Mouse (Mus musculus) heart, adult 9 months (tissue): ENCODE results near the gene Cox8c.

ENCODE experiments used
- DNase-seq, 2 experiments: peaks; one replicate each; pipeline ENCODE4 v3.0.0; 2022; ENCODE audit warnings: low spot score in 2 of 2

The Cox8c gene

GRCm38 (mm10) chr12:102899091-102899490 is at the start of gene Cox8c:
TSS of gene Cox8c (plus strand) at chr12:102899316.
- DNase-seq: no peak

DNA sequence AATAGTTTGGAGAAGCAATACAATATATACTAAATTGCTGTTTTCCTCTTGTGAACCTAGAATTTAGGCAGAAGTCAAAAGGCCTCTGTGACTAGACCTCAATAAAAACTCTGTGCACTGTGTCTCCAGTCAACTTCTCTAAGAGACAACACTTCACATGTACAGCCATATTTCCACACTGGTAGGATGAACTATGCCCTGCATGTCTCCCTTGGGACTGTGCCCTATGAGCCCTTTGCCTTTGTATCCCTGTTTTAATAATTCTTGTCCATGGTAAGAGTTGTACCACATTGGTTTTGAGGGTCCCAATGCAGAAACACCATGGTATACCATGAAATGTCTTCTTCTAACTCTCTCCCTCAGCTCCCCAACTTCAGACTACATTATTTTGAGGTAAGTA is 38.3 kb upstream of the Cox8c start:
- DNase-seq: no peak

DNA sequence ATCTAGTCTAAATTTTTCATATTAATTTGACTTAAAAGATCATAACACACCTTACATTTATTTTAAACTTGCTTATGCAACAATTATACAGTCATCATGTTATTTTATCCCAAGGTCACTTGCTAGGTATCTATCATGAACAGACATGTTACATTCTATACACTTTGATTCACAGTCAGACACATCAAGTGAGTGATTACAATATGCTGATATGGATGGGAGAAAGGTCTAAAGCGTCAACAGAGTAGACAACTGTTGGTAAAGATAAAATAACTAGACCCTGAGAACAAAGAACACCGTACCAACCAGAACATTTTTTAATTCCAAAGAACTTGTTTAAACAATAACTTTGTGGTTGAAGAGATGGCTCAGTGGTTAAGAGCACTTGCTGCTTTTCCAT is 29.3 kb upstream of the Cox8c start:
- no peak for DNase-seq

DNA sequence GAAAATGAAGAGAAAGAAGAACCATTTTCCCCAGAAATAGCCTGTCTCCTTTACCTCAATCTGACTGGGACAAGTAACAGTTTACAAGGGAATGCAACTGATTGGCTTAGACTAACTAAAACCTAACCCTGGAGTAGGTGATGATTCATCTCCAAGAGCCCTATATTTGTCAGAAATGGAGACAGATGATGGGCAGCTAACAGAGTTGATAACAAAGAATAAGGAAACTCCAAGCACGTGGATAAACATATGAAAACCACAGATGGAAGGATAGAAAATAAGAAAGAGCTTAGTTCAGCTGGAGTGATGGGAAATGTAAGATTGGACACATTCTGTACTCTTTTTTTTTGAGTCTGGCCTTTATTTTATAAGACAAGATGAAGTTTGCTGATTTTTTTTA is 28.6 kb upstream of the Cox8c start:
- DNase-seq: no peak

DNA sequence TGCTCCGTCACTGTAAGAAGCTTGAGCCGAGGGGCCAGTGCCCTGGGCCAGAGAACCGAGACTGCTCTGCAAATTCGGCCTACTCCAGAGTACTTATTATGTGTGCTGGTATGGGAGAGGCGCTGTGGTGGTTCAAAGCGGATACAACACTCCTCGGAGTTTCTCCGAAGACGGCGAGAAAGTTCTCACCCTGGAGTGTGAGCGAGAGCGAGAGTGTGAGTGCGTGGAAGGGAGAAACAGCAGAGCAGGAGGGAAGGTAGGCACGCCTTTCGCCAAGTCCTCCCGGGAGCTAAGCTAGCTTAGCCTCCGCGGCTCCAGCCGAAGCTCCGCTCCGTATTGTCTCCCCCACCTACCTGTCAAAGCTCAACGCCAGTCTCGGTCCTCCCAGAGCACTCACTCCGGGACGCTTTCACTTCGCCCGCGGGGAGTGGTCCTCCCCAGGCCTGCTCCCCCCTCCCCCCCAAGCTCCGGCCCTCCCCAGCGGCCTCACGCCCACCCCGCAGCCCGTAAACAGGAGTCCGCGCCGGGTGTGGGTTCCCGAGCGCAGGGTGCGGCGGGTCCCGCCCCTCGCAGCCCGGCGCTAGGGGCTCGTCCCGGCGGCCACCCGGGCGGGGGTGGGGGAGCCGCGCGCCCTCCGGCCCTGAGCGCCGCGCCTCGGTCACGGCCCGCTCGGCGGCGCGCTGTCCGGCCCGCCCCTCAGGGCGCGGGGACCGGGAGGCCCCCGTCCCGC is 21.6 kb upstream of the Cox8c start:
- DNase-seq: peak; percentile 19 to 31

DNA sequence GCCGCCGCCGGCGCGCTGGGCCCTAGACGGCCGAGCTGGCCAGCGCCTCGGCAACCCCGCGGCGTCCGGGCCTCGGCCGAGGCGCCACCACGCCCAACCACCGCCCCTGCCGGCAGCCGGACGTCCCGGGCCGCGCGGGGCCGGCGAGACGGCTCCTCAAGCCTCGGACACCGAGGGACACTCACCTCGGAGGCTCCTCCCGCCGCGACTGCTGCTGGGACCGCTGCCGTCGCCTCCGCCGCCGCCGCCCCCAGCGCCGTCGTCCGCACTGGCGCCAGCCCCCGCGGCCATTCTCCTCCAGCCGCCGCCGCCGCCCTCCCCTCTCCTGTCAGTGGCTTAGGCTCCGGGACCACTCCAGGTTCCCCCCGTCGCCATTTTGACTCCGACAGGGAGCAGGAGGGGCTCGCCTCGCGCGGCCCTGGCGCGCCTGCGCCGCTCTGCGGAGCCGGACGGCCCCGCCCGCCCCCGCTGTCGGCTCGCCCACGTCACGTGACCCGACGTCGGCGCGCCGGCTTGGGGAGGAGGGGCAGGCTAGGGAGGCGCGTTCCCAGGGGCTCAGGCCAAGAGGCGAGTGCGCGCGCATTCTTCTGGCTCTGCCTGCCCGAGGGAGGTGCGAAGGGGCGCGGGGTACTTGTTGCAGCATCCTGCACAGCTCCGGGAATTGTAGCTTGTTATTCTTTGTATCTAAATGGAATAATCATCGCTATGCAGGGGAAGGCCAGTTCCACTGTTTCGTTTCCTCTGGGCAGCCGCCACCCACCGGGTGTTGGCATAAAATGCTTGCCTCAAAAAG is 20.9 kb upstream of the Cox8c start, which contains the start of gene Btbd7:
Gene Btbd7 (minus strand): TSS at position 441 of the 793 bp plus-strand sequence.
- peak; percentile 96 to 97 for DNase-seq

DNA sequence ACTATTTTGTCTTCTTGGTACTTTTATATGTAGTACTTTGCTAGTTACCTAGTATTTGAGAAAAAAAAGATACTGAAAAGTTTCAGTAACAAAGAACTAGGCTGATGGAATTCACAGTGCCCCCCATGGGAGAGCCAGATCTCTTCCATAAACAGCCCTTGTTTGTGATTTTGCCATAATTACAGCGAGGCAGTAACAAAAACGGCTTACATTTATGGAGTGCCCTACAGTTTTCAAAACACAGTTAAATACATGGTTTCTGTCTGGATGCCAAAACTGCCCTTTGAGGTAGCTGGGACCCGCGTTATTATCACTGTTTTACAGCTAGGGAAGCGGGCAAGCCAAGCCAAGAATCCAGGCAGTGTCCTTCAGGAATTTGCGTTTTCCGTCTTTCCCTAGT is 20.2 kb upstream of the Cox8c start:
- DNase-seq: no peak

DNA sequence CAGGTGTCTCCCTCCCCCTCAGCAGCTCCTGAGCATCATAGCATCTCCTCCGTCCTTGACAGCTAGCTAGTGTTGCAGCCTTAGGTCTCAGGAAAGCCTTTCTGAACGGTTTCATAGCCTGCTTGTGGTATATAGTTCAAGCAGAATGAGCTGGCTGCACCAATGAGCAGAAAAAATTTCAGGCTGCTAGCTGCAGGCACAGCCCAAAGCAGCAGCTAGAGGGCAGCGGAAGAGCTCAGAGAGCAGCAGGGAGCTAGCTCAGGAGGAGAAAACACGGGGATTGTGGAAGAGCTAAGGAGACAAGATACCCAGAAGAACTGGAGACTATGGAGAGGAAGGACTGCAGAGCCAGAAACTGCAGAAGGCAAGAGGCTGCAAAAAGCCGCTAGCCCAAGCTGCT is 13.4 kb upstream of the Cox8c start:
- DNase-seq: no peak

DNA sequence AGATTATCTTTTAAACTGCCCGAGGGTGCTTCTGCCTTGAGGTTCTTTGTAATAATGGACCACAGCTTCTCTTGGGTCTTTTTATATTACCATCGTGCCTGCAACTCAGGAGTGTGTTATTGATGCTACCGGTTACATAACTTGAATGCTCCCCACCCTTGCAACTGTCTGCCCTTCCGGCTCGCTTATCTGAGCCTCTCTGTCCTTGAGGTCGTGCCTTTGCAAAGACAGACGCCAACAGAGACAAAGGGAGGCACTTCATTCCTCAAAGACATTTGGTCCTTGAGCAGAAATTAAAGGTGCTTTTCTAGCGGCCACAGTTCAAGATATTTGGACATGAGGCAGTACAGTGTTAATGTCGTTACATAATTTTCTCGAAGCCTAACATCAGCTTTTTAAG is 11.8 kb upstream of the Cox8c start:
- no peak for DNase-seq

DNA sequence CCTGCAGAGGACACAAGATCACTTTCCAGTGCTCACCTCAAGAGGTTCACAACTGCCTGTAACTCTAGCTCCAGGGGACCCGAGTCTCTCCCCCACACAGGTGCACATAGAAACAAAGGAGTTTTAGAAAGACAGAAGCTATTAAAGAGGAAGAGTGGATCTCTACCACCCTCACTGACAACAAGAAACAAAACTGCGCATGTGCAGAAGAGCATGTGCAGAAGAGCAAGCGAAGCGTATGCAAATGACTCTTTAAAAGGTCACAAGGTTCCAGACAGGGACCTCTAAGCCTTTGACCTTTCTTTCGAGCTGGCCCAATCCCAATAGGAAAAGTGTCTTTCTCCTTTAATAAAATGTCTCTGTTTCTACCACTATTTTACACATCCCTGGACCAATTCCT is 10.5 kb upstream of the Cox8c start:
- DNase-seq: no peak

GRCm38 (mm10) chr12:102908191-102908590 is 9.1 kb downstream of the Cox8c start:
- DNase-seq: no peak

DNA sequence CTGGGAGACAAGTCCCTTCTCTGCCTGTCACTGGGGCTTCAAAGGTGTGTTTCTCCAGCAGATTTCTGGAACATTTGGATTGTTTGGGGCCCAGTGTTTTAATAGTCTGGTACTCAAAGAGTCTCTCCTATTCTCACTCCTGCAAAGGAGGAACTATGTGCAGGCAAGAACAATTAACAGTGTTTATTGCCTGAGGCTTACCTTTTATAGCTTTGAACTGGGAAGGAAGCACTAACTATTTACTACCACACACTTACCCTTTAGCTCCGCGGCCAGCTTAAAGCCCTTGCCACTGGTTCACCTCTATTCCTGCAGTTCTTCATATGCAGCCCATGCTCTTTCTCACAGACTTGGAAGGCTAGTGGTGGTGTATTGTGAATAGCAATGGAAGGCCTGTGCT is 17.0 kb downstream of the Cox8c start:
- no peak for DNase-seq

- no peak for DNase-seq
Observed at GRCm38 (mm10) chr12:102929764-102930163, 30.6 kb downstream of the Cox8c start.

DNA sequence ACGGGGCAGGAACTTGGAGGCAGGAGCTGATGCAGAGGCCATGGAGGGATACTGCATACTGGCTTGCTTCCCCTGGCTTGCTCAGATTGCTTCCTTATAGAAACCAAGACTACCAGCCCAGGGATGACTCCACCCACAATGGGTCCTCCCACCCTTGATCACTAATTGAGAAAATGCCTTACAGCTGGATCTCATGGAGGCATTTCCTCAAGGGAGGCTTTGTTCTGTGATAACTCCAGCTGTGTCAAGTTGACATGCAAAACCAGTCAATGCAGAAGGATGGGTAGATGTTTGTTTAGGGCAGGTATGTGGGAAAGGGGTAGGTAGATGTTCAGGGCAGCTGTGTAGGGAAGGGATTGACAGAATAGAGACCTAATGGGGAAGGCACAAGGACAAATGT is 31.2 kb downstream of the Cox8c start:
- no peak for DNase-seq

DNA sequence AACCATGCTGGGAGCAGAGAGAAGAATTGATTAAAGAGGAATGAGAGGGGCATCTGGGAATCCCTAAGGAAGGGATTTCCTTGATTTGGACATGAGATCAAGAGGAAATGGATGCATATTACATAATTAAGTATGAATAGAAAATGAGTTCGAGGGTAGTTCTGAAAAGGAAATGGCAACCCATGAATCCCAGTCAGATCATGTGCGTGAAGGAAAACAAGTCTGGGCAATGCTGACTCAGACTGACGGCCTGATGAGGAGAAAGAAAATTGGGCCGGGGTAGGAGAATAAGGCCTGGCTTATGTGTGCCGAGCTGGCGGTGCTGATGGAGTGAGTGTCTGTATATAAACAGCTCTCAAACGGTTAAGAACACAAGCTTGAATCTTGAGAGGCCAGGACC is 31.7 kb downstream of the Cox8c start:
- no peak for DNase-seq

DNA sequence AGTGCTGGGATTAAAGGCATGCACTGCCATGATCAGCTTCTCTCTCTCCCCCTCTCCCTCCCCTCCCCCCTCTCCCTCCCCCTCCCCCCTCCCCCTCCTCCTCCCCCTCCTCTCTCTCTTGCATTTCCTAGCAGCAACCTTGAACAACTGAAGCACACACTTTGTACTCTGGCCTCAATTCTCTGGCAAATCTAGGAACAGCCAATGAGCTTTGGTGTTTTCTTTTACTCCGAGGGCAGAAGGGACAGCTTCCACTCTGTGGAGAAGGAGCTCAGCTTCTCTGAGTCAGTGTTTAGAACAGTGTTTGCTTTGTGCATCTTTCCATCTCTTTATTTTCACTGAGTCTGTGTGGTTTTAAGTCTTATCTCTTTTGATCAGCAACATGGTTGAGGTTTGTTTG is 36.8 kb downstream of the Cox8c start:
- no peak for DNase-seq

DNA sequence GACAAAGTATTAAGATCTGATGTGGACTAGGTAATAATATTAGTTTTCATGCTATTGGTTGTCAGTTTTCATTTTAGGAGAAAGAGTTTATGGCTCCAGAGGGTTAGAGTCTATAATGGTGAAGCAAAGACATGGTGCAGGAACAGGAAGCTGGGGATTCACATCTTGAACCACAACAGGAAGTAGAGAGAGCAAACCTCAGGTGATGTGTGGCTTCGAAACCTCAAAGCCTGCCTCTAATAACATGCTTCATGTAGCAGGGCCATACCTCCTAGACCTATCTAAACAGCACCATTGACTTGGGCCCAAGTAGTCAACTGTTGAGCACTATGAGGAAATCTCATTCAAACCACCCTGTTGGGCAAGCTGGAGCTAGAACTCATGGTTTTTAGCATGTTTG is 46.5 kb downstream of the Cox8c start:
- no peak for DNase-seq

DNA sequence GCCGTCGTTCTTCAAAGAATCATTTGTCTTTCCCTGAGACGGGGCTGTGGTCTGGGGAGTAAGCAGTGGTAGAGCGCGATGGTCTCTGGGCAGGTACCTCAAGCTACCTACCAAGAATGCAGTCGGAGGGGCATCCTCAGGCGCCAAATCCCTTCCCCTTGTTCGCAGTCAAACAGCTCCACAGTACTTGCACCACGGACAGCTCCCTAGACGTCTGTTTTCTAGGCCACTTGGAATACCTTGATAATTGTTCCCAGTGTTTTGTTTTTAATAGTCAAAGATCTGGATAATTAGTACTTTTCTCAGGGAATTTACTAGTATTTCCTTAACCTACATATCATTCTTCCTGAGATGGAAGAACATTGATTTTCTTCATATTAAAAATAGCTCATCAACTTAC is 48.7 kb downstream of the Cox8c start:
- DNase-seq: no peak

DNA sequence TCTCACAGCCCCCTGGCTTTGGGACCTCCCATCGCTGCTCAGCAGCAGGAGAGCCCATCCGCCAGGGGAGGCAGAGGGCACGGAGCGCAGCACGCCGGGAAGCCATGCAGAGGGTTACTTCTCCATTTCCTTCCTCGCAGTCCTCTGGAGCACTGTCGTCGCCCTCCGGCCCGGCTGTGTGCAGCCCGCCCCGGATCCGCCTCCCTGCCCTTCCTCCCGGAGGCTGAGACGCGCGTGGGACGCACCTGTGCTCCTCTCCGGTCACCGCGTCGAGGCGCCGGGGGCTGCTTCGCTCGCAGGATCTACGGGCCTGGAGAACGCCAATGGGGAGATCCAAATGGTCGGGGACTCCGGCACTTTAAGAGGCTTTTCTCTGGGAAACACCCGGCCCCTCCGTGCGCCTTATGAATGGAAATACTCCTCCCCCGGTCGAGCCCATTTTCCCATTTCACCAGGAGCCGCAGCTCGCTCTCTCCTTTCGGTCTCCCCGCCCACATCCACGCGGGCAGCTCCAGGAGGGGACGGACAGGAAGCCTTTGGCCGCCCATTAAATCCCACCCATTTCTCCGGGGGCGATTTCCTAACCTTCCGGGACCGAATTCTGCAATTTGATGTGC is 49.8 kb downstream of the Cox8c start, which contains the start of gene Unc79:
Gene Unc79 (plus strand): TSS at position 82 of the 617 bp plus-strand sequence.
- no peak for DNase-seq

DNA sequence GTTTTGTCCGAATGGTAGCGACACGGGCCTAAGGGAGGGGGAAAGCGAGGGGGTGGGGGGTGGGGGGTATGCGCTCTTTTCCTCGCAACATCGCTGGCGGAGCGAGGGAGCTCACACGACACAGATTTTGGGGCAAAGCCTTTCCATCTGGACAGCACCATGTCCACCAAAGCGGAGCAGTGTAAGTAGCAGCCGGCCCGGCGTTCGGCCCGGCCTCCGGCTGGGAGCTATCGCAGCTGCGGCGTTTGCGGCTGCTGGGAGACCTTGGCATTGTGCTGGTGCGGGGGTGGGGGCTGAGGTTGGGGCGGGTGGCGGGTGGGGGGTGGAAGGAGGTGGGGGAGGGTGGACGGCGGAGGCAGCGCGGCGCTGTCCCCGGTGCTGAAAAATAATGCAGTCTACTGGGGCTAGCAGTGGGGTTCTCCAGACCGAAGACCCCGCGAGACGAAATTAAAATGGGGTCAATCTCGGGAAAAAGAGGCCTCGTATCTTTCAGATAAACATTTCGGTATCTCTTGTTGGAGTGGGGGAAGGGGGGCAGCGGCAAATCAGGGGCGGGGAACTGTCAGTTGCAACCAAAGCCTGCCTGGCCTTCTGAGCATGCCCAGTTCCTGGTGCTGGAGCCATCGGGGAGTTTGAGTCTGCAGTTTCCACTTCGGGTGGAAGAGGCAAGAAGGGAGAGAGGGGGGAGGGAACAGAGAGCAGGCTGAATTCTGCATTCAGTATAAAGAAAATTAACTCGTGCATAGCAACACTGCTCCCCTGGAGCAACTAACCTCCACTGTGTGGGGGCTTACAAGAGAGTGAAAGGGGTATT is 50.5 kb downstream of the Cox8c start:
- DNase-seq: peak in 1 of 2 experiments; percentile 0
